Comparison of ENCODE assay signal across 8 mouse cellular contexts in genomic region chr17:6477026-6477425, GRCm38 (mm10). TPM values are rescaled to one million over a fixed set of nuclear protein-coding genes. Genes with fewer than 3 reads are reported as not detected.
DNase-seq lines count a peak whose midpoint lies in the region; ATAC-seq and TF ChIP-seq lines count a peak whose summit lies in the region.
"Not testable (repeated sequence)": the region's sequence is repeated elsewhere in the genome, so short reads cannot be mapped to it uniquely, and the experiment has no call there.

No protein-coding gene starts in this region.

- under 1% methylated on average over 22 of the region's 42 CpGs for WGBS in embryonic facial prominence, embryonic 14.5 days
- WGBS in heart, embryonic 11.5 days (ENCODE audit: insufficient replicate concordance), result under 1% methylated on average over 32 of the region's 42 CpGs
- WGBS in intestine, embryonic 14.5 days, result 2% methylated on average over 31 of the region's 42 CpGs
- WGBS in liver, embryonic 11.5 days, result 1% methylated on average over 32 of the region's 42 CpGs
- 1% methylated on average over 42 of the region's 42 CpGs for WGBS in midbrain, embryonic 12.5 days

- peak; percentile 82 for ATAC-seq in embryonic facial prominence, embryonic 14.5 days (ENCODE audit: low read depth)
- peak; percentile 61 for ATAC-seq in heart, embryonic 11.5 days (replicated peaks; ENCODE audit: insufficient number of reproducible peaks, low FRiP score, low TSS enrichment)
- peak; percentile 83 for ATAC-seq in intestine, embryonic 14.5 days (replicated peaks; ENCODE audit: low FRiP score, low TSS enrichment, low read depth)
- peak; percentile 72 for ATAC-seq in liver, embryonic 11.5 days (replicated peaks; ENCODE audit: low FRiP score)
- ATAC-seq in midbrain, embryonic 12.5 days (ENCODE audit: low FRiP score, low read depth), result peak; percentile 82

- DNase-seq in CD4-positive helper T cell, adult 2 months (ENCODE audit: low read depth, low spot score), result peak; percentile 49
- peak; percentile 41 for DNase-seq in embryonic facial prominence, embryonic 14.5 days (ENCODE audit: low spot score)
- peak; percentile 92 for DNase-seq in intestine, embryonic 14.5 days (ENCODE audit: low spot score)
- peak; percentile 77 for DNase-seq in liver, embryonic 11.5 days (ENCODE audit: low spot score)
- DNase-seq in retina, postnatal 1 day, result peak; percentile 76

- peak overlapping the region; percentile 75 for H3K4me2 ChIP-seq in embryonic facial prominence, embryonic 14.5 days (ENCODE audit: low read depth, low read length)
- peak overlapping the region; percentile 94 for H3K4me2 ChIP-seq in heart, embryonic 11.5 days
- peak overlapping the region; percentile 84 for H3K4me2 ChIP-seq in intestine, embryonic 14.5 days (ENCODE audit: low read length)
- peak overlapping the region; percentile 83 for H3K4me2 ChIP-seq in liver, embryonic 11.5 days
- H3K4me2 ChIP-seq in midbrain, embryonic 12.5 days (replicated peaks), result peak overlapping the region; percentile 86

- not testable (repeated sequence) for H3K27me3 ChIP-seq in embryonic facial prominence, embryonic 14.5 days (replicated peaks; ENCODE audit: control insufficient read depth, insufficient read depth, low read length); heart, embryonic 11.5 days (ENCODE audit: control insufficient read depth, insufficient read depth, low read length); intestine, embryonic 14.5 days (replicated peaks; ENCODE audit: control insufficient read depth, insufficient read depth, low read length); liver, embryonic 11.5 days (replicated peaks; ENCODE audit: control insufficient read depth, insufficient read depth, low read length); midbrain, embryonic 12.5 days

- H3K9me3 ChIP-seq in embryonic facial prominence, embryonic 14.5 days (ENCODE audit: control insufficient read depth, low read length); heart, embryonic 11.5 days (replicated peaks; ENCODE audit: control insufficient read depth, low read length); intestine, embryonic 14.5 days (ENCODE audit: control insufficient read depth, low read length); liver, embryonic 11.5 days (ENCODE audit: control insufficient read depth, low read length); midbrain, embryonic 12.5 days: not testable (repeated sequence)

- not testable (repeated sequence) for H3K4me1 ChIP-seq in bone marrow macrophage, adult 2 months (ENCODE audit: control insufficient read depth, insufficient read depth, low read length); embryonic facial prominence, embryonic 14.5 days (ENCODE audit: control insufficient read depth, insufficient read depth, low read length); heart, embryonic 11.5 days (ENCODE audit: control insufficient read depth, insufficient read depth, low read length); intestine, embryonic 14.5 days (replicated peaks; ENCODE audit: control insufficient read depth, insufficient read depth, low read length); liver, embryonic 11.5 days (replicated peaks; ENCODE audit: control insufficient read depth, insufficient read depth, low read length)
- peaks cover 12% of the 10 kb centered on the region for H3K4me1 ChIP-seq in midbrain, embryonic 12.5 days

- H3K36me3 ChIP-seq in embryonic facial prominence, embryonic 14.5 days (ENCODE audit: control insufficient read depth, insufficient read depth, low read length); heart, embryonic 11.5 days (ENCODE audit: control insufficient read depth, insufficient read depth, low read length); intestine, embryonic 14.5 days (ENCODE audit: control insufficient read depth, insufficient read depth, low read length); liver, embryonic 11.5 days (ENCODE audit: control insufficient read depth, insufficient read depth, low read length); midbrain, embryonic 12.5 days: not testable (repeated sequence)

- TF ChIP-seq POLR2A in bone marrow macrophage, adult 2 months (IDR thresholded peaks at IDR 0.05; ENCODE audit: borderline replicate concordance, low read depth, low read length), result not testable (repeated sequence)

- H3K27ac ChIP-seq in bone marrow macrophage, adult 2 months (ENCODE audit: insufficient read depth, low read depth, low read length); liver, embryonic 11.5 days (ENCODE audit: low read depth, low read length): not testable (repeated sequence)
- peak overlapping the region; percentile 77 for H3K27ac ChIP-seq in embryonic facial prominence, embryonic 14.5 days (replicated peaks; ENCODE audit: low read depth, low read length)
- peak overlapping the region; percentile 63; the same call in 1 of the 2 replicates for H3K27ac ChIP-seq in heart, embryonic 11.5 days (ENCODE audit: low read depth, low read length)
- H3K27ac ChIP-seq in intestine, embryonic 14.5 days (ENCODE audit: low read depth), result peak overlapping the region; percentile 29; the same call in 1 of the 2 replicates
- H3K27ac ChIP-seq in midbrain, embryonic 12.5 days (replicated peaks), result peak overlapping the region; percentile 73

- TF ChIP-seq CTCF in bone marrow macrophage, adult 2 months (IDR thresholded peaks at IDR 0.05; ENCODE audit: low read depth, low read length), result not testable (repeated sequence)

- peak overlapping the region; percentile 81 for H3K4me3 ChIP-seq in bone marrow macrophage, adult 2 months (ENCODE audit: insufficient read depth, low read length)
- peak overlapping the region; percentile 67 for H3K4me3 ChIP-seq in embryonic facial prominence, embryonic 14.5 days (ENCODE audit: low read depth, low read length)
- H3K4me3 ChIP-seq in heart, embryonic 11.5 days (ENCODE audit: low read depth, low read length), result peak overlapping the region; percentile 82
- H3K4me3 ChIP-seq in intestine, embryonic 14.5 days (ENCODE audit: low read depth, low read length), result peak overlapping the region; percentile 71
- peak overlapping the region; percentile 57 for H3K4me3 ChIP-seq in liver, embryonic 11.5 days (ENCODE audit: low read depth, low read length)
- peak overlapping the region; percentile 63 for H3K4me3 ChIP-seq in midbrain, embryonic 12.5 days

- peak overlapping the region; percentile 82 for H3K9ac ChIP-seq in embryonic facial prominence, embryonic 14.5 days (ENCODE audit: low read depth, low read length)
- peak overlapping the region; percentile 88 for H3K9ac ChIP-seq in heart, embryonic 11.5 days (ENCODE audit: low read depth, low read length)
- peak overlapping the region; percentile 75 for H3K9ac ChIP-seq in intestine, embryonic 14.5 days (ENCODE audit: low read length)
- peak overlapping the region; percentile 55 for H3K9ac ChIP-seq in liver, embryonic 11.5 days (ENCODE audit: low read depth, low read length)
- H3K9ac ChIP-seq in midbrain, embryonic 12.5 days (replicated peaks), result peak overlapping the region; percentile 77

RNA-seq across cellular contexts. Expression of gene Dynlt1b, which starts 47.1 kb away (rescaled TPM):
- 205 and 208 TPM in 2 replicates for polyA plus RNA-seq in bone marrow macrophage, adult 2 months (2012; ENCODE audit: insufficient read depth, insufficient read length, missing spikeins)
- polyA plus RNA-seq in embryonic facial prominence, embryonic 14.5 days (2014; fragmentation: Nextera tagmentation; extraction: Ambion mirVana), result 563 and 584 TPM in 2 replicates
- polyA plus RNA-seq in heart, embryonic 11.5 days (2014; fragmentation: Nextera tagmentation; extraction: Ambion mirVana), result 468 and 486 TPM in 2 replicates
- polyA plus RNA-seq in intestine, embryonic 14.5 days (2014; fragmentation: Nextera tagmentation; extraction: Ambion mirVana), result 613 and 620 TPM in 2 replicates
- 327 and 369 TPM in 2 replicates for polyA plus RNA-seq in liver, embryonic 11.5 days (2014; fragmentation: Nextera tagmentation; extraction: Ambion mirVana)
- 776 and 817 TPM in 2 replicates for polyA plus RNA-seq in midbrain, embryonic 12.5 days (2016; fragmentation: Nextera tagmentation; extraction: Ambion mirVana)

Comparison
In these comparisons a context has a peak if more than half of its experiments do, and no peak if none do; other contexts are left out.
1. DNase-seq: peak in every context shown above with its lines; median percentile 92 in intestine, embryonic 14.5 days; 77 in liver, embryonic 11.5 days; 76 in retina, postnatal 1 day; 49 in CD4-positive helper T cell, adult 2 months; 41 in embryonic facial prominence, embryonic 14.5 days.